In the genomic region with DNA sequence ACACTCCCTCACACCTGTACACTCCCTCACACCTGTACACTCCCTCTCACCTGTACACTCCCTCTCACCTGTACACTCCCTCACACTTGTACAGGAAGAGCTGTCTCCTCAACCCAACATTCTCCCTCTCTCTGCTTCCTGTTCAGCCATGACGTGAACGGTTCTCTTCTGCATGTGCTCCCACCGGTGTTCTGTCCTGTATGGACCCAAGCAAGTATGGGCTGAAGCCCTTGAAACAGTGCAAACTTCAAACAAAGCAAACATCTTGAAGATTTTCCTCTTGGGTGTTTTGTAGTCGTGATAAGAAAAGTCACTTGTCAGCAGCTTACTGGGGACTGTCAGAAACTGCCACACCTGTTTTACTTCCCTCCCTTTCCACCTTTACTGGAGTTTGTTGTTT, we compare ENCODE assay signal across 24 mouse cellular contexts.
DNase-seq lines count a peak whose midpoint lies in the region; ATAC-seq and TF ChIP-seq lines count a peak whose summit lies in the region.
"Had no signal": no experiment of that assay in that cellular context is flagged by ENCODE, and none has a peak within 500 bp of the region (broad histone marks: within the 10 kb centered on the region; RNA-seq: fewer than 3 reads in every experiment).

No protein-coding gene starts in this region.

- no peak overlapping the region for H3K4me3 ChIP-seq in lung, embryonic 16.5 days (ENCODE audit: low read length)
- no peak overlapping the region for H3K4me3 ChIP-seq in MEL (ENCODE audit: control insufficient read depth in 1 of 2, insufficient read depth in 1 of 2, low read depth in 2 of 2, low read length in 2 of 2)
- no peak overlapping the region for H3K4me3 ChIP-seq in forebrain, postnatal 0 days (ENCODE audit: low read depth, low read length)
- H3K4me3 ChIP-seq: embryonic facial prominence, embryonic 10.5 days; embryonic facial prominence, embryonic 12.5 days; forebrain, embryonic 13.5 days; forebrain, embryonic 15.5 days had no signal

- no peaks in the 10 kb centered on the region for H3K36me3 ChIP-seq in lung, embryonic 16.5 days (ENCODE audit: control insufficient read depth, insufficient read depth, low read length)
- H3K36me3 ChIP-seq in MEL (ENCODE audit: control insufficient read depth in 1 of 2, insufficient read depth in 2 of 2, low read length in 2 of 2), result no peaks in the 10 kb centered on the region
- H3K36me3 ChIP-seq in forebrain, postnatal 0 days (ENCODE audit: insufficient read depth), result no peaks in the 10 kb centered on the region
- H3K36me3 ChIP-seq: embryonic facial prominence, embryonic 10.5 days; embryonic facial prominence, embryonic 12.5 days; forebrain, embryonic 15.5 days; G1E had no signal

- H3K4me1 ChIP-seq in lung, embryonic 16.5 days (replicated peaks; ENCODE audit: control insufficient read depth, insufficient read depth, low read length), result peaks cover 5% of the 10 kb centered on the region; the same call in 1 of the 2 replicates
- no peaks in the 10 kb centered on the region for H3K4me1 ChIP-seq in MEL (ENCODE audit: control insufficient read depth in 1 of 2, insufficient read depth in 2 of 2, low read length in 2 of 2)
- no peaks in the 10 kb centered on the region for H3K4me1 ChIP-seq in forebrain, postnatal 0 days (ENCODE audit: insufficient read depth)
- H3K4me1 ChIP-seq: embryonic facial prominence, embryonic 12.5 days; forebrain, embryonic 13.5 days; forebrain, embryonic 15.5 days had no signal

- no peak for TF ChIP-seq POLR2A in MEL (IDR thresholded peaks at IDR 0.05; ENCODE audit: control insufficient read depth in 1 of 2, insufficient read depth in 1 of 2, low read depth in 1 of 2, low read length in 2 of 2, poor library complexity in 1 of 2)

- 42% methylated on average over 4 of the region's 4 CpGs for WGBS in lung, embryonic 16.5 days
- 85% methylated on average over 4 of the region's 4 CpGs for WGBS in forebrain, postnatal 0 days

- H3K27me3 ChIP-seq in lung, embryonic 16.5 days (ENCODE audit: control insufficient read depth, insufficient read depth, low read depth, low read length), result no peaks in the 10 kb centered on the region
- H3K27me3 ChIP-seq in MEL (ENCODE audit: control insufficient read depth in 1 of 2, insufficient read depth in 2 of 2, low read length in 2 of 2), result peaks cover 0 to 1% of the 10 kb centered on the region in 2 experiments; a peak in 2 of 4 replicates
- H3K27me3 ChIP-seq in forebrain, postnatal 0 days (ENCODE audit: insufficient read depth, low read length), result no peaks in the 10 kb centered on the region
- H3K27me3 ChIP-seq: CH12.LX; embryonic facial prominence, embryonic 12.5 days; forebrain, embryonic 13.5 days; forebrain, embryonic 15.5 days had no signal

- H3K79me2 ChIP-seq in MEL (ENCODE audit: control insufficient read depth, insufficient read depth, low read length, poor library complexity), result no peaks in the 10 kb centered on the region

- TF ChIP-seq EP300 in MEL (IDR thresholded peaks at IDR 0.05; ENCODE audit: low read depth in 1 of 2, low read length in 2 of 2), result no peak

- TF ChIP-seq RAD21 in MEL (IDR thresholded peaks at IDR 0.05; ENCODE audit: low read depth, low read length), result no peak

- no peak overlapping the region for H3K4me2 ChIP-seq in lung, embryonic 16.5 days (ENCODE audit: low read depth, low read length)
- H3K4me2 ChIP-seq in forebrain, postnatal 0 days (ENCODE audit: low read depth), result no peak overlapping the region
- H3K4me2 ChIP-seq: embryonic facial prominence, embryonic 12.5 days; forebrain, embryonic 13.5 days; forebrain, embryonic 15.5 days had no signal

- no peak overlapping the region for H3K27ac ChIP-seq in lung, embryonic 16.5 days (ENCODE audit: low read length)
- no peak overlapping the region for H3K27ac ChIP-seq in MEL (ENCODE audit: control insufficient read depth, low read depth, low read length)
- H3K27ac ChIP-seq in forebrain, postnatal 0 days (ENCODE audit: low read depth, low read length), result no peak overlapping the region
- H3K27ac ChIP-seq: embryonic facial prominence, embryonic 10.5 days; embryonic facial prominence, embryonic 12.5 days; forebrain, embryonic 13.5 days; forebrain, embryonic 15.5 days had no signal

- no peak overlapping the region for H3K9ac ChIP-seq in lung, embryonic 16.5 days (ENCODE audit: low read length)
- H3K9ac ChIP-seq in MEL (ENCODE audit: control insufficient read depth, low read depth, low read length, poor library complexity, severe bottlenecking), result no peak overlapping the region
- no peak overlapping the region for H3K9ac ChIP-seq in forebrain, postnatal 0 days
- H3K9ac ChIP-seq: embryonic facial prominence, embryonic 12.5 days; forebrain, embryonic 13.5 days; forebrain, embryonic 15.5 days had no signal

- no peaks in the 10 kb centered on the region for H3K9me3 ChIP-seq in lung, embryonic 16.5 days (ENCODE audit: control insufficient read depth, low read length)
- H3K9me3 ChIP-seq in MEL (replicated peaks; ENCODE audit: insufficient read depth, low read length), result no peaks in the 10 kb centered on the region
- H3K9me3 ChIP-seq in forebrain, postnatal 0 days (ENCODE audit: low read length), result no peaks in the 10 kb centered on the region
- H3K9me3 ChIP-seq: embryonic facial prominence, embryonic 10.5 days; embryonic facial prominence, embryonic 12.5 days; forebrain, embryonic 13.5 days; forebrain, embryonic 15.5 days; G1E had no signal

- ATAC-seq in lung, embryonic 16.5 days (ENCODE audit: low read depth), result peak; percentile 49; the same call in 1 of the 2 replicates
- ATAC-seq in megakaryocyte progenitor cell, adult 5-6 weeks (replicated peaks; ENCODE audit: poor library complexity), result peak; percentile 61
- no peak for ATAC-seq in forebrain, postnatal 0 days
- ATAC-seq: CD4-positive, CD25-positive, alpha-beta regulatory T cell, adult 4 months; forebrain, embryonic 13.5 days; forebrain, embryonic 15.5 days had no signal

- no peak for TF ChIP-seq CTCF in MEL (IDR thresholded peaks at IDR 0.05 in 2 of 3, conservative IDR thresholded peaks at IDR 0.05 in 1 of 3; ENCODE audit: control insufficient read depth in 1 of 3, insufficient read depth in 1 of 3, low read depth in 2 of 3, low read length in 3 of 3, poor library complexity in 1 of 3, severe bottlenecking in 1 of 3)
- no peak for TF ChIP-seq CTCF in forebrain, postnatal 0 days (IDR thresholded peaks at IDR 0.05; ENCODE audit: low read depth)

- no peak for DNase-seq in lung, postnatal 25 days (ENCODE audit: low spot score)
- DNase-seq in 416B (ENCODE audit: low read depth), result peak; percentile 14
- DNase-seq in MEL (ENCODE audit: low read depth, low spot score), result peak; percentile 21
- no peak for DNase-seq in forebrain, postnatal 0 days
- DNase-seq in kidney, postnatal 14 days, result no peak
- DNase-seq: adrenal gland, adult 2 months; adrenal gland, postnatal 10 days; adrenal gland, postnatal 25 days; B cell, adult 2 months; cerebellum, adult 11 months; cerebellum, adult 18-20 months; cerebellum, adult 8-10 months; cerebellum, adult 9-11 months; cerebellum, postnatal 14 days; cerebellum, postnatal 36 days had no signal

TF ChIP-seq in MEL, 35 proteins besides CTCF, POLR2A, EP300 and RAD21:
- no peak for TF ChIP-seq TAL1 (IDR thresholded peaks at IDR 0.05; ENCODE audit: low read length)

Comparison
In these comparisons a context has a peak if more than half of its experiments do, and no peak if none do; other contexts are left out.
1. DNase-seq: peak in 416B (single experiment) and MEL (single experiment); none in lung, postnatal 25 days (single experiment), forebrain, postnatal 0 days (single experiment) and kidney, postnatal 14 days (single experiment).